Mouse (Mus musculus) right cerebral cortex, postnatal 25 days (tissue): Measurements from ENCODE around the gene Glrx.
"Not testable (repeated sequence)": the region's sequence is repeated elsewhere in the genome, so short reads cannot be mapped to it uniquely, and the experiment has no call there.

Experiments used
- DNase-seq: peaks from one replicate; pipeline ENCODE4 v3.0.0; 2022

Gene Glrx

GRCm38 (mm10) chr13:75839719-75840481 is at the start of gene Glrx:
Glrx (plus strand) TSS chr13:75839868.
- peak; percentile 81 for DNase-seq

DNA sequence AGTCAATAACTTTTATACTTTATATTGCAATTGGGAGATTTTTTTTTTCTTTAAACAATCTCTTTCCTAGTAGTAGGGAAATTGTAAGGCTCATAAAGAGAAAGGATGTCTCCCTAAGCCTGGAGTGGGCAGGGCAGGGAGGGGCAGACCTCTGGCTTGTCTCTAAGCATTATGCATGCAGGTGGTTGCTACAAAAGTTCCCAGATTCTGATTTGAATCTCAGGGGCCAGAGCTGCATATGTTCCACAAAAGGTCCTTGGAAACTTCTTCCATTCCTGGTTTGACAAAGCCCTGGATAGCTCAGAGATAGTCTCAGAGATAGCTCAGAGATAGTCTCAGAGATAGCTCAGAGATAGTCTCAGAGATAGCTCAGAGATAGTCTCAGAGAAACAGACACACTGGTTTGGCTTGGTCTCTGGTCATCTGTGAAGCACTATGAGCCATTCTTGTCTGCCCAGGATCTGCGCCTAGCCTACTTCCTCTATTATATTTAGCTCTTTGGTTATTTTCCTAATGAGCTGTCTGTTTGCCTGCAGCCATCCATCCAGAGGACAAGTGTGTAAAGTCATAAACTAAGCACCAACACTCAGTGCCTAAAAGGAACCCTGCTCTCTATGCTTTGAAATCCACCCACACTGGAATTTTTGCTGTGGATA is 49.0 kb upstream of the Glrx start:
- DNase-seq = no peak

- DNase-seq = no peak
Measured at GRCm38 (mm10) chr13:75793863-75794629, 45.6 kb upstream of the Glrx start.

DNA sequence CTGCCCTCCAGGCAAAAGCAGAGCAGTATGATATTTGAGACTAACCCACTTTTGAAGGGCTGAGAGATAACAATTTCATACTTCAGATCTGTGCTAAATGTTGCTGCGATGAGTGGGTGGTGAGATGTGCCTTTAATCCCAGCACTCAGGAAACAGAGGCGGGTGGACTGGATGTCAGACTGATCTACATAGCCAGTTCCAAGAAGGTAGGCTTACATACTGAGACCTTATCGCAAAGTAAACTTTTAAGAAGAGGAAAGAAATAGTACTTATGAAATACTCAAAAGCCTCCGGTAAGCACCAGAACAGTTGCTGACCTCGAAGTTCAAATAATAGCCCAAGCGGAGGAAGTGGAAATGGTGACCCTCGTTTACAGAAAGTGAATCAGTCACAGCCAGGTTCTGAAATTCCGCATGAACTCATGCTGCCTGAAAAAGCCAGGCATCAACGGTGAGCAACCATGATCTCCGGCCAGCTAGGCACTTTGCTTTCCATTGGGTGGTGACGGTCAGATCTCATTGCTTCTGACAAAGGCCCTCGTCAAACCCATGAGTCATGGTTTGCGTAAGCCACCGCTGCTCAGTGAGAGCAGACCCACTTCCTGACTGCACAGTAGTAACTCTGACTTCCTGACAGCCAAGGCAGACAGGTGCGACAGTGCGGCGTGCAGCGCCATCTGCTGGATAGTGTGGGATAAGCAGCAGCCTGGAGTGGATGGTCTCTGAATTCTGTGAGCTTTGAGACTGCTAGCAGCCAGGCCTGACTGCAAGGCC is 42.1 kb upstream of the Glrx start:
- DNase-seq = peak; percentile 90

- DNase-seq = no peak
Measured at GRCm38 (mm10) chr13:75798413-75799302, 41.0 kb upstream of the Glrx start.

GRCm38 (mm10) chr13:75799421-75799820 is 40.2 kb upstream of the Glrx start:
- DNase-seq = no peak

DNA sequence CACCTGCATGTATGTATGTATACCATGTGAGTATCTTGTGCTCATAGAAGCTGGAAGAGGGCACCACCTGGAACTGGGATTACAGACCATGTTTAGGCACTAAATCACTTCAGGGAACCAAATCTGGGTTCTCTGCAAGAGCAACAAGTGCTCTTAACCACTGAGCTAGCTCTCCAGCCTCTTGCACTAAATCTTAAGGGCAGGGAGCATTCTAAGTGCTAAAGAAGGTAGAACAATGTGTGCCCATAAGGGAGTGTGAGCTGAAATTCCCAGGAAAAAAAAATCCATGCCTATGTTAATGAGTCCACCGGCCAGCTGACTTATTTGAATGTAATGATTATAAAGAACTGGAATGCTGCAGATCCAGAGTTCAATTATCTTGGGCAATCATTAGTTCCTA is 31.7 kb upstream of the Glrx start:
- DNase-seq = no peak

- no peak for DNase-seq
Measured at GRCm38 (mm10) chr13:75809957-75810356, 29.7 kb upstream of the Glrx start.

DNA sequence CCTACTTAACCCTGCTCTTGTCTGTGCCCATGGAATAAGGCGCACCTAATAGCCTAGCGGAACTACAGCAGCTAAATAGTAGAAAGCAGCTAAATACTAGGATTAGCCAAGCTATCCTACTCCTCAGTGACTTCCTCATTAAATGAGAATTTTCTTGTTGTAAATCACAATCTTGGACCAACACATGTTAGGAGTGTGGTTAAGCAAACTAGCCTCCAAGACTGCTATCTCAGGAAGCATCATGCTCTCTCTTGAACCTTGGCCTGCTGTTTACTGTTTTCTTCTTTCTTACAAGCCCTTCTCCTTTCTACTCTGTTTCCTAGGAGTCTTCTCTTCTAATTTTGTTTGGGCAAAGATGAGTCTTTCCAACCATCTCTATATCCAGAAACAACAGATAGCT is 22.5 kb upstream of the Glrx start:
- no peak for DNase-seq

DNA sequence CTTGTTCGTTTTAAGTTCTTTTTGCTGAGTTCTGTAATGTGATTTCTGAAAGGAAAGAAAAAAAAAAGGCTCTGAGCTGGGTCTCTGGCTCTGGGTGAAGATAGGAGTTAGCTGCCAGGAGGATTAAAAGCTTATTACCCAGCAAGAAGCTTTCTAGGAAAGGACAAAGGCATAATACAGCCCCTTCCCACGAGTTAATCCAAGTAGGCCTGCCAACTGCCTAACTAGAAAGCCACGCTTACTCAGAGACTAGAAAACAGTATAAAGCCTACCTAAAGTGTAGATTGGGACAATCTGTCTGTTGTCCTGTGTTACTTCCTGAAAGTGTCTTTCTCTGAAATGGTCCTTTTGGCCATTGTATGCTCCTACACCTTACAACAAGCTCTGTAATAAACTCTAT is 21.2 kb upstream of the Glrx start:
- no peak for DNase-seq

- DNase-seq = no peak
Measured at GRCm38 (mm10) chr13:75818945-75819706, 20.5 kb upstream of the Glrx start.

DNA sequence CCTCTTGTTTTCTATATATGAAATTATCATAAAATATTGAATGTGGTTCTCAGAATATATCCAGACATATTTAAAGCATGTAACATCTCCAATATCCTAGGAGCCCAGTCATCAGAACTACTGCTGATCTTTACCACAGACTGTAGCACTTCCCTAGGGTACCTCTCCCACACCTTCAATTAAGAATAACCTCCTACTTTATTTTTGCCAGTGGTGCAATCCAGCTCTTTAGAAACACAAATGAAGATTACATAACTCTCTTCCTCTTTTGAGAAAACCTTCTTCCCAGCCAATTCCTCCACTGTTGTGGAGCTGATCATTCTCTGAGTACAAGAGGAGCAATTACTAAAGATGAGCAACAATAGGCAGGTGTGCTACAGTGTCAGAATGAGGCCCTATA is 19.8 kb upstream of the Glrx start:
- DNase-seq = no peak

DNA sequence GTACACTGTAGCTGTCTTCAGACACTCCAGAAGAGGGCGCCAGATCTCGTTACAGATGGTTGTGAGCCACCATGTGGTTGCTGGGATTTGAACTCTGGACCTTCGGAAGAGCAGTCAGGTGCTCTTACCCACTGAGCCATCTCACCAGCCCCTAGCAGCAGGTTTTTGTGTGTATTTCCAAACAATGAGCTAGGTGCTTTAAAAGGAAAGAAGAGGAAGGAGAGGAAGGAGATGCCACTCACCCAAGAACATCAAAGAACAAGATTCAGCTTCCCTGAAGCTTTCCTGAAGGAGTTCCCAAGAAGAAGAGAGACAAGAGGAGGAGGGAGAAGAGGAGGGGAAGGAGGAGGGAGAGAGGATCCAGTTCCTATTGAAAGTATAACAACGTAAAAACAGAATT is 17.3 kb upstream of the Glrx start:
- not testable (repeated sequence) for DNase-seq

- no peak for DNase-seq
Measured at GRCm38 (mm10) chr13:75823201-75823600, 16.5 kb upstream of the Glrx start.

DNA sequence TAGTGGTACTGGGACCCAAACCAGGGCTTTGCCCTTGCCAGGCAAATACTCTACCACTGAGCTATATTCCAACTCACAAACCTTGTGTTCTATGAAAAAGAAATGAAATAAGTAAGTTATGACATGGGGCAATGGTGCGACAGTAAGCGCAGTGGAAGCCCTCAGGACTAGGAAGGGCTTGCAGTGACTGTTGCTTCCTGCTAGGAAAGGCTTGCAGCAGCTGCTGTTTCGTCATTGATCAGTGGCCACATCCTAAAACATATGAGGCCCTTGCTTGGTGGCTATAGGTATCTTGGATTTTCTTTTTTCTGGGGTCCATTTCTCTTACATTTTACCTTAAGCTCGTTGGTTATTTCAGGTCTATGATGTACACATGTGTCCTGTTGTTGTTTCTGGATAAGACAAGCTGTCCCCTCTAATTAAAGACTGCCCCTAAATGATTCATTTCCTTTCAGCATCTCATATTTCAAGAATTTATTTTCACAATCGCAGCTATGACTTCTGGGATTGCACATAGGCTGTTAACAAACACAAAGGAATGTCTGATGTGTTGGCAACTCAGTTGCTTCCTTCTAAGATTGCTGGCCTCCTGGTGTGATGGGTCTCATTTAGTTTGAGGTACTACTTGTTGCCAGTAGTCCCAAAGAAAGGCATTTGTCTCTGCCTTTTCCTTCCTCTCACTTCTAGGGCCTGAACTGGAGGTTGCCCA is 14.9 kb upstream of the Glrx start:
- DNase-seq = no peak

GRCm38 (mm10) chr13:75825388-75825787 is 14.3 kb upstream of the Glrx start:
- no peak for DNase-seq

DNA sequence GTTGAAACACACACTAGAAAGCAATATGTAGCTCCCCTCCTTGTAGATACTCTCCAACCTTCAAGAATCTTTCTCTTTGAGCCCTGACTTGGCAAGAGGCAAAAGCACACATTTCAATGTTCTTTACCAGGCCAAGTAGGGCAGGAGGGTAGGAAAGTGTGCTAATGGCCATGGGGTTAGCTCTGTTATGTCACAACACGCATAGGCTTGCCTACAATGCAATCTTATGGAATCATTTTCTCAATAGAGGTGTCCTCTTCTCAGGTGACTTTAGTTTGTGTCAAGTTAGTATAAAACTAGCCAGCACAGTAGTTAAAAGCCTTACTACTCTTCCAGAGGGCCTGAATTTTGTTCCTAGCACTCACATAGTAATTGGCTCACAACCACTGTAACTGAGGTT is 9.0 kb upstream of the Glrx start:
- DNase-seq = no peak

DNA sequence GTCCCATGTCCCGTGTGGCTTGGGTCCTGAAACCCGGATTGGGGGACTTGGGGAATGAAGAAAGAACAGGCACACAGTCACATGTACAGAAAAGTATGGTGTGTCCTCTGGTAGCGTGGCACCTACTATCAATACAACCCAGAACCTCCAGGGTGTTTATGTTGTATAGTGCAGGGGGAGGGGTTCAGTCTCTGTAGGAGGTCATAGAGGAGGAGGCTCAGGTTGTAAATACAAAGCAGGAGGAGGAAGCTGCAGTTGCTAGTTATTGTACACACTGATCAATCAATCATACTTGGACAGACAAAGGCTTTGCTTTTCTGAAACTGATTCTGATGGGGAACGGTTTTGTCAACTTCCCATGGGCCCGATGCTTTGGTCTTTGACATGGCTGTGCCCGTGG is 8.0 kb upstream of the Glrx start:
- no peak for DNase-seq

GRCm38 (mm10) chr13:75832697-75833096 is 7.0 kb upstream of the Glrx start:
- no peak for DNase-seq

DNA sequence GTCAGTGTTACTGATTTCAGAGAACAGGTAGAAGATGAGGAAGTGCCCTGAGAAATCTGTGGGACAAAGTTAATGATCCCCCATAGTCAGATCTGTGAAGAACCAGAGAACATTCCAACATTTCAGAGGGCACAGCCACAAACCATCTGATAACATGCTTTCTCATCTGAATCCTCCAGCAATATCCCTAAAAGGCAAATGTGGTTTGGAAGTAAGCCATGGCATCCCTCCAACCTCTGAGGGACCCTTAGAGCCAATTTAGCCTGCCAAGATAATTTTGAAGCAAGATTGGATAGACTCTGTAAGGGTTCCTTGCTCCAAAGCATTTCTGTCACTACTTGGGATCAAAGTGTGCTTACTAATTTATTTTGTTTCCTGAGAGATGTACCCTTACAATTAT is 6.2 kb upstream of the Glrx start:
- DNase-seq = no peak

GRCm38 (mm10) chr13:75835461-75835860 is 4.2 kb upstream of the Glrx start:
- DNase-seq = no peak
